Mouse (Mus musculus) gastrocnemius, postnatal 36 days (tissue): Measurements from ENCODE around the gene Arrdc4. TPM values are rescaled to one million over a fixed set of nuclear protein-coding genes. Genes with fewer than 3 reads are reported as not detected.
A peak's percentile ranks its signal among the peaks of the same experiment; 100 is the strongest.

ENCODE experiments used
- DNase-seq, 2 experiments: peaks; one replicate each; pipeline ENCODE4 v3.0.0; 2022
- intact Hi-C: fragments of 180-260 bp; cut with DNase I; formaldehyde crosslinking; loops from one replicate; pipeline ENCODE4 v1.15.1; 2025
- long read RNA-seq, 2 experiments: library from polyadenylated mRNA; stranded (forward); transcript quantifications; one replicate each; pipeline ENCODE4 v2.0.0; 2021
- total RNA-seq, 2 experiments: library from RNA; stranded (reverse); gene quantifications; 2 replicates each; pipeline ENCODE4 v1.2.3; 2021

Arrdc4 gene
- 1 to 10 TPM; 4.9 to 5.0 TPM for total RNA-seq
- long read RNA-seq, experiment 1, partial matches to known transcripts: 0 of 5 reads
- long read RNA-seq, experiment 1, other reads (novel, unspliced or antisense): 1 of 5 reads
- long read RNA-seq, experiment 2, partial matches to known transcripts: 0 of 7 reads
- long read RNA-seq, experiment 2, other reads (novel, unspliced or antisense): 2 of 7 reads

DNA sequence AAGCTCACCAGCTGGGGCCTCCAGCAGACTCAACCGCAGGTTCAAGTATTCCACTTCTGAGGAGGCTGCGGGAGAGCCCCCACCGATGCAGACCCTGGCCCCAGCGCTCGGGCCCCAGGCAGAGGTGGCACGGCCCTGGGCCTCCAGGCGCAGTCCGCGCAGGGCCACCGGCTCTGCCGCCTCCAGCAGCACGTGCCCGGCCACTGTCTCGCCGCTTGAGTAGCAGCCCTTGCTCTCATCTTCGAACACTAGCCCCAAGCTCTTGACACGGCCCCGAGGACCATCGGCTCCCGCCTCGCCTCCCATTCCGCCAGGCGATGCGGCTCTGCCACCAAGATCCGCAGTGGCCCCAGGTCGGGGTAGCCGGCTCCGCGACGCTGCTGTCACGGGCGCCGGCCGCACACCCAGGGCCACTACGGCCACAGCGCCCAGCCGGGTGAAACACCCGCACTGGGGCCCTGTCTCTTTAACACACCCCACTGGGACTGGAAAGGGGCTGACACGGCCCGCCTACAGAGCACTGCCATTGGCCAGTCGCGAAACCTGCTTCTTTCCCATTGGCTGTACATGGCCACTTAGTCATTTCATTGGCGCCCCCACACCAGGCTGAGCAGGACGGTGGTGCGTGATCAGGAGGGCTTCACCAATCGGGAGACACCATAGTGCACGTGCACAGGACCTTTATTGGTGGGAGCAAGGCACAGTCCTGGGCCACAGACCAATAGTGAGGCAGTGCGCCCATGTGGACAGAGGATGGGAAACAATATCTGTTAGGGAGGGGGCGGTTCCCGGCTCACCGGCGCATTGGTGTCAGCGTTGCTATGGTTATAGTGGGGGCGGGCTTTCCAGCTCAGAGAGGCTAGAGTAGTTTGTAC, at the start of gene Arrdc4:
Gene Arrdc4 (minus strand): TSS at position 481 of the 875 bp plus-strand sequence.
- intact Hi-C loops: no loop called here
- peak; percentile 98 to 99 for DNase-seq

DNA sequence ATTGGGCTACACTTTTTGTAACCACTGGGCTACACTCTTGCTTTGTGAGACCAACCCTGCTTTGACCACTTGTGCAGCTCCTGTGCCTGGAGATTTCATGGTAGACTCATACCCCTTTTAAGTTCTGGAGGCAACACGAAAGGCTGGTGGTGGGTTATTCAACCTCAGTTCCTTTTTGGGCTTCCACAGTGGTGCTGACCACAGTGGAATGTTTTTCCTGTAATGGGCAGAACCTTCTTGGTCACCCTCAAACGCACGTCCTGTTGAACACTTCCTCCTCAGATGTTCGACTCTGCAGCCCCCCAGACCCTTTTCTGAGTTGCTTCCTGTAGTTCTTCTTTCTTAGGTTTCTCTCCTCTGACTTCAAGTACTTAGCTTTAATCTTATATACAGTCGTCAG, 46.5 kb upstream of the Arrdc4 start:
- intact Hi-C loops: no loop called here
- no peak for DNase-seq

DNA sequence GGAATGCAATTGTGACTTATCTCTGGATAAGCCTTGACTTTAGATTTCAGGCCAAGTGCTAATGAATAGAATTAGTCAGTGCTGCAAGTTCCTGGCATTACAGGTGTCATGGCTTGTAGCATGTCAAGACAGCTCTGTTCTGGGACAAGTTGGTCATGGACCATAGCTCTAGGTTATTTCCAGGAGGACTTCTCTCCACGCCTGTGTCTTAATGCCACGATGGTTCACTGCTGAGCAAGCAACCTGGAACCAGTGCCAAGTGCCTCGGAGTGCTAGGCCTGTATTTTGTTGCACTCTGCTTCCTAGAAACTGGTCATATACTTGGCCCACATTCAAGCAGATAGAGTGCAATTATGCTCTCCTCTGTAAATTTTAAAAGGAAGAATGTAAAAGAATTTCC, 39.7 kb upstream of the Arrdc4 start:
- intact Hi-C loops: no loop called here

DNA sequence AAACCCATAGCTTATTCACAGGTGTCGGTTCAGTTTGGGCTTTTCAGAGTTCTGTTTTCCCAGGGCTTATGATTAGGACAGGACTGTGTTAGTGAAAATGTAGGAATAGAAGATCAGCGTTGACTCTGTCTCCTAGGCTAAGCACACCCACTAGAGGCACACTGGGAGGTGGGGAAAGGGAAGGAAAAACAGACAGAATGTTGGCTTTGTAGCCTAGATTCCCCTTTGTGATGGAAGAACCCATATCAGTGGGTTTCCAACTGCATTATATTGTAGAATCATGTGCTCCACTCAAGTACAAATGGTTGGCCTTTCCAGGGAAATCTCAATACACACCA, 22.7 kb upstream of the Arrdc4 start:
- no peak for DNase-seq
- intact Hi-C loops: no loop called here

More for the DNA sequence above, 39.7 kb upstream of the Arrdc4 start:
- DNase-seq: no peak

DNA sequence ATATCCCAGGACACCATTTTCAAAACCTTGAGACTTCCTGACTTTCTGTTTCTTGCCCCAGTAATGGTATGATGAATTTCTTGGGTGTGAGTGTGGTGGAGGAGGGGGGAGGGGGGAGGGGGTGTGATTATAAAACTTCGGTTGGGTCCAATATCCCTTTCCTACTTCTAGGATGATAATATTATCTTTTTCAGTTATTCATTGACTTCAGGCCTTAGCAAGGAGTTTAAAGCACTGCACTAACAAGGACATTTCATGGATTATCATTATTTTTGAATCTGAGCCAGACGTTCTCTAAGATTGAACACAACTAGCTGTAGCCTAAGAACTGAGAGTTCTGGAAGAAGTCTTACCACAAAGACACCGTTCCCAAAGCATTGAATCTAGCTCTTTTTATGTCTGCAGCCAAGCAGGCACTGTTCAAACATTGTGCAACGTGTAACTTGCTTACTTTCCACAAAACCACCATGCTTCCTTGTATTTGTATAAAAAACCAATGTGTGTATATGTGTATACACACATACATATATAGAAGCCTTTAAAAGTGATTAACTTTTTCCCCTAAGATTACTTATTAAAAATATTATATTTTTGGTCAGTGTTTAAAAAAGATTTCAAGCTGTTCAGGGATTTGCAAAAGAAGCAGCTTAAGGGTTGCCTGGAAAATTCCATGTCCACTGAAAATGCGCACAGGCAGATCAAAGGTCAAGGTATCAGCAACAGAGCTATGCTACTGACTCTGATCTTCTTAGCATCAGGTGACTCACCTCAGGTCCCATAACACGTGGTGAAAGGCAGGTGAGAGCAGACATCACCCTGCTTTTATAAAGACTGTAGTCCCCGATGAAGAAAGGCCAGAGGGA, 22.1 kb upstream of the Arrdc4 start:
- DNase-seq: no peak
- intact Hi-C loops: no loop called here

DNA sequence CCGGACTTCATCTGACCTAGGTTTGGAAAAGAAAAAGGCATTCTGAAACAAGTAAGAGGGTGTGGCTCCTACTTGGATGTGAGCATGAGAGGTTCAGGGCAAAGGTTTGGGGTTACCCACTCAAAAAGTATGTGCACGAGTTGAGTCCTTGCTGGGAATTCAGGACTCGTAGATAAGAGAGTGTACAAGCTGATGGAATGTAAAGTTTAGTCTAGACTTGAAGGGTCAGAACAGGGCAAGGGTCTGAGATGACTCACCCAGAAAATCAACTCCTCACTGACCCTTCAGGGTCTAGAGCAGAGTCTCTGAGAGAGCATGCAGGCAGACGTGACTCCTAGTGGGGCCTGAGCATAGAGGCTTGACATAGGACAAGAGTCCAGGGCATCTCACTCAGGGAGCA, 16.9 kb upstream of the Arrdc4 start:
- no peak for DNase-seq
- intact Hi-C loops: no loop called here

DNA sequence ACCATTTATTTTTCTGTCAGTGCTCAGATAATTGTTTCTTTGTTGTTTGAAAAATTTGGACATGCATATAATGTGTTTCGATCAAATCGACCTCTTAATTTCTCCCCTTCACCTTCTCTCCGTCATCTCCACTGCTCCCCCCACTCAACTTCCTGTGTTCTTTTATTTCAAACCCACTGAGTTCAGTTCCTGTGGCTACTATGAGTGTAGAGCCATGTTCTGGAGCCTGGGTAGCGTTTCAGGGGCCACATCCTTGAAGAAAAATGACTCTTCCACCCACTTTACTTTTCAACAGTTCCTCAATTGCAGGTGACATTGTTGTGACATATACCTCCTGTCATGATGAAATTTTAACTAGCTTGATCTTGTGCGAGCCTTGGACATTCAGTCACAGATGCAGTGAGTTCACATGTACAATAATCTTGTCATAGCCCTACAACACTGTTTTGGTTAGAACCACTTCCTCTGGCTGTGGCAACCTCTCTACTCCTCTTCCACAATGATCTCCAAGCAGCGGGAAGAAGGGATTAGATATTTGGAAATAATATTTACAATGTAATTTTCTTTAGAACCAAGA, 10.2 kb upstream of the Arrdc4 start:
- intact Hi-C loops: no loop called here
- DNase-seq: no peak

DNA sequence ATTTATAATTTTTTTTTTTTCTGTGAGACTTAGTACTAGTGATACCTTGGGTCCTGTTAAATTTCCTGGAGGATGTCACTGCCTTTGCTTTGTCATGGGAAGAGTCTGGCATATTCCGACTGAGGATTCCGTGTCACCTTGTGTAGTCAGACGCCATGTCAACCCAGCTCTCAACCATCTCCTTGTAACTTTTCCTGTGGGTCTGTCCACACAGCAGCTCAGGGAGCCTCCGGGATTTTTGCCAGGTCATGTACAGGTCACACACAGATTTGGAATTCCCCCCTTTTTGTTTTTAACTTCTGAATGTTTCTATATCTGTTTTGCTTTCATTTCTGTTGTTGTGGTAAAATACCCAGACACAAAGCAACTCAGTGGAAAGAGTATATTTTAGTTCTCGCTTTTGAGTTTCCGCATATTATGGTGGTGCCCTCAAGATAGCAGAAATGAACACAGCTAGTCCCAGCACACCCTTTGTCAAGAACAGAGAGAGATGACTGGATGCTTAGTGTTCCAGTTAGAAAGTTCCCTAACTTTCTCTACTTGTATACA, 7.7 kb upstream of the Arrdc4 start:
- intact Hi-C loops: no loop called here
- no peak for DNase-seq

DNA sequence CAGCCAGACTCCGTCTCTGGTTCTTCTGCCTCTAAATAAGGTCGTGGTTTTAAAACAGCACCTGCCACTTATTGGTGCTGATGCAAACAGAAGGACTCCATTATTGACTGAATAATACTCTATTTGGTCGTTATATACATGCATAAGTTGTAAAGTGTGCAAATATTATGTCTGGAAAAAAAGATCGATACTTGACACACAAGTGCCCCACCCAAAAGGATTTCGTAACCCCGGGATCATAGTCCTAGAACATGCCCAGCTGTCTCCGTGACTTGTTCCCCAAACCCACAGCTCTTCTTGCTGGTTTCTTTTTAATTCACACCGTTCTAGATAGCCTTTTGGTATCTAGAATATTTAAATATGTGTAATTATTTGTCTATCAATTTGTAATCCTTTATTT, 878 bp upstream of the Arrdc4 start:
- intact Hi-C loops: no loop called here
- no peak for DNase-seq

DNA sequence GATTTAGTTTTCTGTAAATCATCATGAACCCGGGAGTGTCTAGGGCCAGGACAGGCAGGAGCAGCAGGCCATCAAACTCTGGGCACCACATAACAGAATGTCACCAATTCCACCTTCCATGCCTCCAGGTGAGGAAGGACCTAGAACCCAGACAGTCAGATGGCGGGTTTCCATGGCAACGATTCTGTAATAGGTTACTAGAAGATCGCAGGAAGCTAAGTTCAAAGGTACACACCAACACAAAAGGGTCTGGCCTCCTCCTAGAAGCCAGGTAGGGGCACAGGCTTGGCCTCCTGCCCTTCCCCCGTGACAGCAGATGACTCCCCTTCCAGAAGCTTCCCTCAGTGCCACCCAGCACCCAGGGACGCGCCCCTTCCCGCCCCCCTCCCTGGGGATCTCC, 680 bp downstream of the Arrdc4 start:
- intact Hi-C loops: no loop called here
- DNase-seq: peak in 1 of 2 experiments; percentile 17

DNA sequence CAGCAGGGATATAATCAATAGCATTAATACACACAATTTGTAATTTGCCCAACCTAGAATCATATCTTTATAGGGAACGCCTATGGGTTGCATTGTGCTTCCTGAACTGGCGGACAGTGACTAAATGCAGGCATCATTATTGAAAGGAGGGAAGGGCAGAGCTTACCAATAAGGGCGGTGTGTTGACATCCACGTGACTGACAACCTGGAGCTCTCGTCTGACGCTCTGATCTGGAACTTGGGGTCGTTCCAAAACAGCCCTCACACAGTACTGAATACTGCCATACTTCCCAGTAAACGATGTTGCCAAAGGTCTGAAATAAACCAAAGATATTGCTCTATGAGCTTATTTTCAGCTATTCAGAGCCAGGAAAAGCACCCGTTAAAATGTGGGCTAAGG, 4.4 kb downstream of the Arrdc4 start:
- intact Hi-C loops: no loop called here

DNA sequence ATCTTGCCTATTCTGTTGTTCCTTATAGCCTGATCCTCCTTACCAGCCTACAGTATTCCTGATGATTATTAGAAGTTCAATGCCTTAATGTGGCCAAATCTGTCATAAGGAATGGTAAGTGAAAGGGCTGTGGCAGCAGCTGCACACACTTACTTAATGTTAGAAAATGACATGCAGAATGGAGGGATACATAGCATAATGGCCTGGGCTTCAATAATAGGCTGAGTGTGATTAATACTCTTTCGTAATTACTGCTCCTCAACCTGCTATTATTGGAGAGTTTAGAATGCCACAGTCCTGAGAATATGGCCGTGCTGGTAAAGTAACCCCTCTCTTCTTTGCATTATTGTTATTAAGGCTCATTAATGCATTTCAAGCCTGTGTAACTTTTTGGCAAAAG, 4.8 kb downstream of the Arrdc4 start:
- DNase-seq: no peak
- intact Hi-C loops: no loop called here

More for the DNA sequence above, 4.4 kb downstream of the Arrdc4 start:
- no peak for DNase-seq

DNA sequence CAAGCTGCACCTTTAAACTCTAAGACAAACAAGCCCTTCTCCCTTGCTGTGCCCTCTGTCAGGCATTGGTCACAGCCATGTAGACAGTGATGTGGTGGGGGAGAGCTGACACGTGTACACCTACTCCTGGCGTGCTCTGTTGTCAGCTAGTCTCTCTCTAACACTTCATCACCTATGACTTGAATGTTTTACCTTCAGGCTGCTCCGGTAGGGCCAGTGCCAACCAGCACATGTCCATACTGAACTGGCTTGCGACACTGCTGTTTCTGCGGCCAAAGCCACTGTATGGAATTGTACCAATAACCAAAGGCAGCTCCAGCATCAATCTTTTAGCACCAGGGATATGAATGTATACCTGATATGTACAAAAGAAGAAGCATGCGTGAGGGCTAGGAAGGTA, 8.3 kb downstream of the Arrdc4 start:
- no peak for DNase-seq
- intact Hi-C loops: no loop called here

DNA sequence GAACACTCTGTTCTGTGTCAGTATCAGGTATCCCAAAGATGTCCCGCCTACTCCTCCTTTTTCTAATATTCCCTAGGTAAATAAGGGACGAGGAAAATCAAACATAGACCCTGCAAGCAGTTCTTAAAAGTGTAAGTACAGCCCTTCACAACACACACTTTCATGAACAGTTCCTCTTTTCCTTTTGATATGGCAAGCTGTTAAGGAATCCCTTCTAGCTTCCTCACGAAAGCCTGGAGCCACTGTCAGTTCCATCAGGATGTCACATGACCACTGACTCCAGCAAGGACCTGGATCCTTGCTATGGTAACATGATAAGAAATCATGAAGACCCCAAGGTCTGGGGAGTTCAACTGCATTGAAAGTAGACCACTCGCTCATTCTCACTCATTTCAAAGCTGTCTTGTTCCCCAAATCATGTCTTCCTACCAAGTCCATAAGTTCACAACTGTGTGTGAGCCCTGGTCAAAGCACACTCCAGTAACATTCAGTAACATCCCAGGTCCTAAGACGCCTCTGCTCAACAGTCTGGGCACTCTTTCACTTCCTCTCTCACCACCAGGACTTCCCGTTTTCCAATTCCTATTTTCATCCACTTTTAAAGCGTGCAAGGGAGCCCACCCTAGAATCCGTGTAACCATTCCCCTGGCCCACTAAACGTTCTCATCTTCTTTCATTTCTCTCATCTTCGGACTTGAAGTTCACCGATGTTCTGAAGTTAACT, 10.2 kb downstream of the Arrdc4 start:
- DNase-seq: no peak
- intact Hi-C loops: no loop called here

DNA sequence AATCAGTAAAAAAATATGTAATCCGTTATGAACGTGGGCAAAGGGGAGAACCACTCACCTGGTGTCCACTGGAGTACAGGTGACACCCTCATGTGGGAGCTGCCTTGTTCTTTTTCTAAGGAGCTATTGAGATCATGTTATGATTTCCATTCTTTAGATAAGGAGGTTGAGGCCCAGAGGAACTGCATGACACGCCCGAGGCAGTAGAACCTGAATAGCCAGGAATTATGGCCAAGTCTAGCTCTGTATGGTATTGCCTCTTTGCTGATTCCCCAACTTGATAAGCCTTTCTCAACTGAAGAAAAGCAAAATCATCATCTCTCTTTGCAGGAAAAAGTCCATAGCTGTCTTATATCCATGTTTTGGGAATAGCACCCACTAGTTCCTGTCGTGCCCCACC, 22.7 kb downstream of the Arrdc4 start:
- no peak for DNase-seq
- intact Hi-C loops: no loop called here

DNA sequence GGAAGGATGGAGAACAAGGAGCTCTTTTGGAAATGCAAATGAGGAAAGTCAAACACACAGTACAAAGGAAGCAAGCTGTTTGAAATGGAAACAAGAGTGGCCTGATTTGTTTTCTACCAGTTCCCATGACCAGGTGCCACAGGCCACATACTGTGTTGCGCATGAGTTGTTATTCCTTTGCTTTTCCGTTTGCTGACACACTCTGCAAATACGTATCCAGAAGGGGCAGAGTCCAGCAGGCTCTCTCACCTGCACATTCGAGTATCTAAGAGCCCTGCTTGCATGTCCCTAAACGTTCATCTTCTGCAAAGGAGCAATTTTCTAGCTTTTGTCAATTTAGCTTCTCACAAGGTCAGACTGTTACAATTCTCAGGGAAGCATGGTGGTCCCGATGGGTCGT, 24.3 kb downstream of the Arrdc4 start:
- intact Hi-C loops: no loop called here
- no peak for DNase-seq

DNA sequence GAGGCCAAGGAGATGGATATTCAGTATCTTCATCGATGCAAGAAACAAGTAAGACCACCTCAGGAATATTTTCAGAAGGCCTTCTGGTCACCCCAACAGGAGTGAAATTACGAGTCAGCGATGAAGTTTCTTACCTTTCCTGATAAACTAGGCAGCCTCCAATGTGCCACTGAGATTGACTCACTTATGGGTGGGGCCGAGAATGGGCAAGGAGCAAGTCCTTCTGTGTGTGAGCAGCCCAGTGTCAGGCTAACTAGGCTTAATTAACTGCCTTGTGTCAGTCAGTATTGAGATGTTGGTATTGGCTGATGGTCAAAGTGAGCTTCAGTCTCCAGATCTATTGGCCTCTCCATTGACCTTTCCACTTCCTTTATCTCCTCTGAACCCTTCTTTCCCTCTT, 27.5 kb downstream of the Arrdc4 start:
- intact Hi-C loops: no loop called here
- no peak for DNase-seq

DNA sequence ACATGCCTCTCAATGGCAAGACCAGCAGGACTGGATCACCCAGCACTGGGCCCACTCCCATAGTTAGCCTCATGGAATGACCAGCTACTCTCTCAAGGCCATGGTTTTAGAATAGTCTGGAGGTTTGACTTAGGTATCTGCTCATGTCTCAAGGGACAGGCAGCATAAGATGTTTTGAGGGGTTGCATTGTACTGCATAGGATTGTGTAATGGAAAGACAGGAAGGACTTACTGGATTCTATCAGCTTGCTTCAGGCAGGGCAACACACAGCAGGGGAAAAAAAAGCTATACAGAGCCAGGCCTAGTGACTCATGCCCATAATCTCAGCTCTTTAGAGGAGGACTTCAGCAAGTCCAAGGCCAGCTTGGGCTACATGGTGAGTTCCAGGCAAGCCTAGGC, 31.1 kb downstream of the Arrdc4 start:
- intact Hi-C loops: no loop called here
- DNase-seq: no peak

DNA sequence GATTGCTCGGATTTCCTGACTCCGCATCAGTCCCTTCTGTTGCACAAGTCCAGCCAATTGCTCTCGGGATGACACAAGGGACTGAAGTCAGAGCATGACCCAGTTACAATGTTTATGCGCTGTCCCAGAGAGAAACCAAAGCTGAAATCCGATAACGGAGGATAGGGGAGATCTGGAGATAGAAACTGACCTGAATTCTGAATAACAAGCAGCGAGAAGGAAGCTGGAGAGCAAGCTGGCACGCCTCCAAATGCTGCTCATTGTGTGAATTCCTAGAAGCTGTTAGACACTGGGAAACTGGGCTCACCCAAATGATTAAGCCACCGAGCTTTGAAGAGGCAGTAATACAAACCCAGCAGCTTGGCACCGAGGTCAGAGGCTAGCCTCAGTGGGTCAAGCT, 31.5 kb downstream of the Arrdc4 start:
- intact Hi-C loops: no loop called here

DNA sequence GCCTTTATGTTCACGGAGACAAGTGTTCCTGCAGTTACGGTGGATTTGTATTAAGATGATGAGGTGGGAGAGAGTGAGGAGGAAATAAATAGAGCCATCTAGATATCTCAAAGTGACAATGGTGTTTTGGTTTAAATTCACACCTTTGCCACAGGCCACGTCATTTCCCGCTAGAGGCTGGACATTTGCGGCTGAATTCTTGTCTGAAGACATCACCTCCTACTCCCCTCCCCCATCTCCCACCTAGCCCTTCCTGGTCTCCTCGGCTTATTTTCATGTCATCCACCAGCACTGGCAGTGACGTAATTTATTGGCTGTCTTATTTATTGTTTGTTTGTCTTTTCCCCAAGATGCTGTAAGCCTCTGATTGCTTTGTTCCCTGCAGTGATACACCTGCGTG, 32.1 kb downstream of the Arrdc4 start:
- intact Hi-C loops: no loop called here
- no peak for DNase-seq

More for the DNA sequence above, 31.5 kb downstream of the Arrdc4 start:
- DNase-seq: peak; percentile 31 to 33
